Mouse (Mus musculus): Measurements from ENCODE around the gene Ift88.

Ift88 gene

DNA sequence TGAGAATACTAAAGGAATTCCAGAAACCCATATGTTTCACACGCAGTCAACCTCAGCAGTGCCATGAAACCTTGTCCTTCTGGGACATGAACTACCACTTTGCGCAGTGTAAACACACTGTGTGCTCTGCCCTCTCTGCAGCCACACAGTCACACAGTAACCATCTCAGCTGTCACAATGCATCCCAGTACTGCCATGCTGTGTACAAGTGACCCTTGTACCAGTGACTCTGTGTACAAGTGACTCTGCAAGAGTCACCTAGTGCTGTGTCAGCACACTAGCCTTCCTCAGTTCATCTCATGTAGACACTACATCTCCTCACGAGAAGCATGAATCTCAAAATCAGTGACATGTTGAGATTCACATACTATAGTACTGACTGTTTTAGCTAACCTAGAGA lies 108.7 kb downstream of the Ift88 start:
- DNase-seq (ENCODE audit: low read depth, low spot score), result no peak

DNA sequence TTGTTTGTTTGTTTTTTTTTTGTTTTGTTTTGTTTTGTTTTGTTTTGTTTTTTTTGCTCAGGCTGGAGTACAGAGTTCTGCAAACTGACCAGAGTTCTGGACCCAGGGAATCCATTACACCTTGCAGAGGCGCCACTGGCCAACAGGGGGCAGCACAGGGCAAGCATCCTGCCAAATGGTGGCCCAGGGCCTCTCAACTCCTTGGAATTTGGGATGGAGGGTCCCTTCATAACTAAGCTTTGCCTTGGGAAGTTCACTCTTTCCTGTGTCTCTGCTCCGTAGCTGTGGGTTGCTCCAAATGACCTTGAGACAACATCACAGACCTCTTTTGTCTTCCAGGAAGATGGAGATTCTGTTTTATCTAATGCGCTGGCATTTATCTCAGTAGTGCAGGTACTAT lies 109.4 kb downstream of the Ift88 start:
- no peak for DNase-seq (ENCODE audit: low read depth, low spot score)

DNA sequence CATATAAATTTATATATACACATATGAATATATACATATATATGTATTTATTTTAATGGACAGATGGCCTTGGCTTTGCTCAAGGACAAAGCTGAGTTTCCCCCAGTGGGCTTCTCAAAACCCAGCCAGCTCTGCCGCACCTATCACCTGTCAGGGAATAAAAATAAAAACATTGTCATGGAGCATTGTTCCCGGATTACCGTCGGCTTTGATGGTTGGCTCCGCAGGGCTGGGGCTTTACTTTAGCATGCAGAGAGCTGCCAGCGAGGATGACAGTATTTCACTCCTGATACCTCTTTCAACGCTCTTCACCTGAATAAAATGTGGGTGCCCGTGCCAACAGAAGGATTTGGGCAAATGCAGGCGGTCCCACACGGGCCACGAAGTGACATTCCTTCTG lies 110.0 kb downstream of the Ift88 start:
- DNase-seq (ENCODE audit: low read depth, low spot score), result no peak

DNA sequence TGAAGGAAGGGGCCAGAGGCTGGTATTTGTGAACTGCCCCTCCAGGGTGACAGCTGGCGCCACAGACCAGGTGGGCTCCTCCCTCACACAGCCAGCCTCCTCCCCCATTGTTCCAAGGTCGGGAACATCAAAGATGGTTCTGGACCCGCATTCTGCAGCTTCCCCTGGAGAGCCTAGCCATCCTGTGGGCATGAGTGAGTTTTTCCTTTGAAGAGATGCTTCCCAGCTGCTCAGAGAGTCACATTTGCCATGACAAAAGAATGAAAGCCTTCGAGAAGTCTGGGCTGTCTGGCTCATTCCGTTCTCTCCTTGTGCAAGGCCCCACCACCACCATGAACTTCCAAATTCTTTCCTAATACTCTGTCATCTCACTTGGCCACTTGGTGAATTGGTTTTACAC lies 110.5 kb downstream of the Ift88 start:
- DNase-seq (ENCODE audit: low read depth, low spot score), result no peak

DNA sequence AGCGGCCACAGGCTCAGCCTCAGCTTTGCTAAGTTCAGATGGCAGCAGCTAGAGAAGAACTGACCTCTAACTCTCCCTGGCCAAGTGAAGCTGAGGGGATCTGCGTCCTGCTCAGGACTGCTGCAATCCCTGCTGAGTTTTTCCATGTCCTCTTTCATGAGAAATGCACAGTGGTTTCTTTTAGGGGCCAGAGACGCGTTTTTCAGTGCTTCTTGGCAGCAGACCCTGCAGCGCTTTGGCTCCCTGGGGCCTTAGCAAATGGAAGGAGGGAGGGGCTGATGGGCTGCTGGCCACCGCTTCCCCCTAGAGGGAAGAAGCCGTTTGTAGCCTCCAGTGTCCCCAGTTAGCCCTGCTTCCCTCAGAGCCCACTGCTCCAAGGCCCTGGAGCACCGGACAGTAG lies 111.1 kb downstream of the Ift88 start:
- DNase-seq (ENCODE audit: low read depth, low spot score), result no peak

DNA sequence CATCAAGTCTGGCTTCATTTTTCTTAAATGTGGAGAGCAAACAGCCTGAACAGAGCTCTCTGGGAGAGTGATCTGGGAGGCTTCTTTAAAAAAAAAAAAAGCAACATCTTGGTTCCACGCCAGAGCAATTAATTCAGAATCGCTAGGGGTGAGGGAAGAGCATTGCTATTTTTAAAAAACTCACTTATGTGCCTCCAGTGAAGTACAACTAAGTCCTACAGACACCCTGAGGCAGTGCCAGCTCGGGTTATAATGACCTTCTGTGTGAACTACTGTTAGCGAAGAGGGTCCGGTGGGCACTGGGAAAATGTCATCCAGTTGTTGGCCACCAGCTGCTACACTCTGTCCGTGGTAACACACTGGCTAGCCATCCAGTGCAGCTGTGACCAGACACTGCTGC lies 111.8 kb downstream of the Ift88 start:
- DNase-seq (ENCODE audit: low read depth, low spot score), result no peak

DNA sequence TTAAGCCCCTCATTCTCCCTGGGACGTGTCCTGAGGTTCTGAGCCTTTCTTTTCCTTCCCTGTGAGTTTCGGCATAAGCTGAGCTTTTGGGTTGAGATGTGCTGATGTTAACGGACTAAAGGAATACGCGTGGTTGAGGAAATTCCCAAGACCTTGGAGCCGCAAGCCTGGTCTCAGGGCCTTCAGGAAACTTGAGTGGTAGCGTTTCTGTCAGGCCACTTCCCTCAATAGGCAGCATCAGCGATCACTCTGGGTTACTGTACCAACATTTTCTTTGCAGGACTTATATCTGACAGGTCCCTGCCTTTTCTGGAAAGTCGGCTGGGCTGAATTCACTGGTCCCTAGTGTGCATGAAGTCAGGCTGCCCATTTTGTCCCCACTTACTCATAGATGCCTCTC lies 113.0 kb downstream of the Ift88 start:
- no peak for DNase-seq (ENCODE audit: low read depth, low spot score)

DNA sequence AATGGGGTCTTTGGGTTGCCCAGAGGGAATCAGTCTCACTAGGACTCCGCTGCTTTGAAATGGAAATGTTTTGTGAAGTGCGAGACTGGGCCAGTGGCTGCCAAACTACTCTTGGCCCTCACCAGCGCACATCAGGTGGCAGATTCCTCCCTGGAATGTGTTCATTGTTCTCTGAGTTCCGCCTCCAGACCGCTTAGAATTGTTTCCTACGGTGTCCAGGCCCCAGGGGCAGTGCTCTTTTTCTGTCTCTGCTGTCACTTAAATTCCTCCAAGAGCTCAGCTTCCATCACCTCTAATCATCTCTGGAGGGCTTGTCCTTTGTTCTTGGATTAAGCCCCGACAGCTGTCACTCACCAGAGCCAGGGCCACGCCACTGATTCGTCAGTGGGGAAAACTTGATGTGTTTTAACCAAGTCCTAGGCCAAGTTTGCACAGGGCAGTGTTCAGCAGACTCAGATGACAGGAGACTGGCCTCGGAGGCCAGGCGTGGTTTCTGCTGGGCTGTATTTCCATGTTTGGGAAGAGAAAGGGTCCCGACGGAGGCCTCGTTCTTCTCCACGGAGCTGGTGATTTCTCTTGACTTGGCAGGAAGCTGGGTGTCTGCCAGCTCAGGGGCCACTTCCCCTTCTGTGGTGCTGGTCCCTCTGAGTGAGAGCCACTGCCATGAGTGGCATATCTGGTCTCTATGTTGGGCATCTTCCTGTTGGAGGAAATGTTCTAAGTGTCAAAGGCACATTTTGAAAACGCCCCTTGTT lies 113.6 kb downstream of the Ift88 start:
- no peak for DNase-seq (ENCODE audit: low read depth, low spot score)

DNA sequence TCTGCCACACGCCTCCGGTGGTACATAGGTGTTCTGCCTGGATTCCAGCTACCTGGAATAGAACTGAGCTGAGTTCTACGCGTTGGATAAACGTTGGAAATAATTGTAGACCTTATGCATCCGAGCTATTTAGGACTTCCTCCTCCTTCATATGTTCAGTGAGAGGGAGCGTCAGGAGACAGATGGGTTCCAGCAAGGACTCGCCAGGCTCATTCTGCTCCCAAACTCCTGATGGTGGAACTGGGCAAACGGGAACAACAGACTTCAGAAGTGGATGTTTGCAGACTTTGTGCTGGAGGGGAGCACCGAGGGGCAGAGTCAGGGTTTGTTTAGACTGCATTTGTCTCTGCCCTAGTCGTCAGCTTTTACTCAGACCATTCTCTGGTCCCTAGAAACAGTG lies 116.8 kb downstream of the Ift88 start:
- no peak for DNase-seq (ENCODE audit: low read depth, low spot score)

DNA sequence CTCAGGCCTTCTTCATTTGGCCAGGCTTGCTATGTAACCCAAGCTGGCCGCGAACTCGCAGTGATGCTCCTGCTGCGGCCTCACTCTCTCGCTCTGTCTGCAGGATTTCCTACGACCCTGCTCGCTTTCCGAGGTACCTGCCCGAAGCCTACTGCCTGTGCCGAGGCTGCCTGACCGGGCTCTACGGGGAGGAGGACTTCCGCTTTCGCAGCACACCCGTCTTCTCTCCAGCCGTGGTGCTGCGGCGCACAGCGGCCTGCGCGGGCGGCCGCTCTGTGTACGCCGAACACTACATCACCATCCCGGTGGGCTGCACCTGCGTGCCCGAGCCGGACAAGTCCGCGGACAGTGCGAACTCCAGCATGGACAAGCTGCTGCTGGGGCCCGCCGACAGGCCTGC lies 118.4 kb downstream of the Ift88 start:
- DNase-seq (ENCODE audit: low read depth, low spot score), result no peak

DNA sequence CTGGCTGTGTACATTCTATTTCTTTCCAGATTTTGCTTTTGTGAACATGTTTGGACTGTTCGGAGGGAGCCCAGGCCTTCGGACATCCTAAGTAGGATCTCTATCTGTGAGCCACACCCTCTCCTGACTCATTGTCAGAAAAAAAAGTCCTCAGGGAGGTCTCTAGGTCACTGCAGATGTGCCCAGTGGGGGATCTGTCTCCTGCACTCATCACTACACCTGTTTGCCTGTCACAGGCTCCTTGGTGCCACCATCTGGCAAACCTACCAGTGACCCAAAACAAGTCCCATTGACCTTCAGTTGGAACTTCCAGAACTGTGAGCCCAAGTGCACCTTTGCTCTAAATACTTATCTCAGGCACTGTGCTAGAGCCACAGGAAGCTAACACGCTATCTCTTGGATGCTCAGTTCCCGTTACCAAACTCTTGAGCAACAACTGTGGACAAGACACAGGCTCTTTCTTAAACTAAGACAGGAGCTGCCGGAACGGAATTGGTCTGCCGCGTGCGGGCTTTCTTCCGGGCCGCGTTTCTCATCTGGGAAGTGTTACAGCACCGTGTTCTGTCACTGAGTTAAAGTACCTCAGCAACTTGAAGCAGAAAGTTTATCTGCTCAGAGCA lies 119.7 kb downstream of the Ift88 start:
- no peak for DNase-seq (ENCODE audit: low read depth, low spot score)

DNA sequence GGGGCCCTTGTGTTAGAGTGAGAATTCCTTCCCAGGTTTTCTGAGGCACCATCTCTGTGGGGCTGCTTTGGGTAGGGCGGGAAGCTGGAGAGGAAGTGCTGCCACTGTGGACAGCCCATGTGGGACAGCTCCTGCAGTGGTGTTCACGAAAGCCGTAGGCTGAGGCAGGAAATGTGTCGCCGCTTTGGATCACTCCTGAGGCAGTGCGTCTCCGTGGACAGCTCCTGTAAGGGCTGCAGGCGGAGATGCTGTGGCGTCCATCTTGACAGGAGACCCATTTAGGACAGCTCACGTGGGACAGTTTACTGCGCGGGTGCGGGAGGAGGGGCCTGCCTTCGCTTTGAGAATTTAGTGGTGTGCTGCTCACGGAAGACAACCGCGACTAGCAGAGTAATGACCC lies 121.7 kb downstream of the Ift88 start:
- DNase-seq (ENCODE audit: low read depth, low spot score), result no peak

DNA sequence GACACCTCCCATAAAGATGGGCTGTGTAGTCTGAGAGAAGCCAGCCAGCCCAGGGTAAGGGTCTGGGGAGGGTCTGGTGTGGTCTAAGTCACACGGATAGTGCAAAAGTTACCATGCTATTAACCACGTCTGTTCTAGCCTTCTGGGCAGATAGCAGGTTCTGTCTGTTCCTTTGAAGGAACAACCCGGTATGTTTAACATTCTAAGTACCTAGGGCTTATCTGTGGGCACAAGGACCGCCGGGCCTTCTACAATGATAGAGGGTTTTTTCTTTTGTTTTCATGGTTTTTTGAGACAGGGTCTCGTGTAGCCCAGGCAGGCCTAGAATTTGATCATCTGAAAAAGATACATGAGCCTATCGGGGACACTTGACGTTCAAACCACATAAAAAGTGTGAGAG lies 122.3 kb downstream of the Ift88 start:
- DNase-seq (ENCODE audit: low read depth, low spot score), result no peak

DNA sequence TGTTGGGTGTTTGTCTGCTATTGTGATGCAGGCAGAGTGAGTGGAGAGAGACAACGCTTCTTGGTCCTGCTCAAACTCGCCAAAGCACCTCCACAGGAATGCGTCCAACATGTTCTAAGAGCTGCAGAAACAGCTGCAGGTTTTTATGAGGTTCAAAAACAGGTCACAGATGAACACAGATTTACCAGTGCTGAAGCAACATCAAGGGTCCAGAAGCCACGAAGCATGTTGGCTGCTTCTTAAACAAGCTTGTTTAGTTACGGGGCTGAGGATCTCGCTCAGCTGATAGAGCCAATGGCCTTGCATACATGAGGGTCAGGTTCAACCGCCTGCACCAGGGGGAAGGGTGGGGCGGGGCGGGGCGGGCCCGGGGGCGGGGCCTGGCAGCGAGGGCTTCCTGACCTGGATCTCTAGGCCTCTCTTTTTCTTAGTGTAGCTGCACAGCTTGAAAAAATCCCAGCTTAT lies 122.7 kb downstream of the Ift88 start:
- DNase-seq (ENCODE audit: low read depth, low spot score), result no peak

DNA sequence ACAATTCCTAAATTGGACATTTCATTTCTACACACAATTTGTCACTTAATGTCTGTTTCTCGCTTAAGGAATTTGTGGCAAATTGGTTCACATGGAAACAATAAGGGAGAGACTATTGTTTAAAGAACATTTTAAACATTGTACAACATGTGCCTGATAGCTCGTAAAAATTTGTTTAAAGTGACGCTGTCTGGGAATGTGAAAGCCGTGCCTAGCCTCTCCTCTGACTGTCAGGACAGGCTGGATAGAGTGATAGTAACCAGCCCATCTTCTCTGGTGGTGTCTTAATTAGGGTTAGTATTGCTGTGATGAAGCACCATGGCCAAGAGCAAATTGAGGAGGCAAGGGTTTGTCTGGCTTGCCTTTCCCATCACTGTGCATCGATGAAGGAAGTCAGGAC lies 123.2 kb downstream of the Ift88 start:
- no peak for DNase-seq (ENCODE audit: low read depth, low spot score)

DNA sequence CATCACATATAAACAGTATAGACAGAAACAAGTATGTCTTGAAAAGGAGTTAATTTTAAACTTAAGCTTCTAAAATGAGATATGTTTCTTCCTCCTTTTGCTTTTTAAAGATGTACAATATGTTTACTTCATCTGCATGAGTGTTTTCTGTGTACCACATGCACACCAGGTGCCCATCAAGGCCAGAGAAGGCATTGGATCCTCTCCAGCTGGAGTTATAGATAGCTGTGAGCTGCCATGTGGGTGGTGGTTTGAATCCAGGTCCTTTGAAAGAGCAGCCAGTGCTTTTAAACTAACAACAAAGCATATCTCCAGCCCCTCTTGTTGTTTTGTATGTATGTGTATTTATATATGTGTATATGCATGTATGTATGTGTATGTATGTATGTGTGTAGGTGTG lies 129.1 kb downstream of the Ift88 start:
- DNase-seq (ENCODE audit: low read depth, low spot score), result no peak

DNA sequence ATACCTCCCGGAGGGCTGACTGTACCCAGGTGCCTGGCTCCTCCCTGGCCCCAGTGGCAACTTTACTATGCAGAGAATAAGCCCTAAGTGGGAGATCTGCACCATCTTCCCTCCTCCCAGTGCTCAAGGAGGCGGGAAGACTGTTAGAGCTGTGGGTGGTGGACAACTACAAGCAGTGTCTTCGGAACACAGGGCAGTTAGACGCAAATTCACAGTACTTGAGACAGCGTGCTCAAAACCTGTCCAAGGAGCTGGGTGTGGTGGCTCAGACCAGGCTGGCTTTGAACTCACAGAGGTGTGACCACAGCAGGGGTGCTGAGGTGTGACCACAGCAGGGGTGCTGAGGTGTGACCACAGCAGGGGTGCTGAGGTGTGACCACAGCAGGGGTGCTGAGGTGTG lies 130.6 kb downstream of the Ift88 start:
- DNase-seq (ENCODE audit: low read depth, low spot score), result no peak

DNA sequence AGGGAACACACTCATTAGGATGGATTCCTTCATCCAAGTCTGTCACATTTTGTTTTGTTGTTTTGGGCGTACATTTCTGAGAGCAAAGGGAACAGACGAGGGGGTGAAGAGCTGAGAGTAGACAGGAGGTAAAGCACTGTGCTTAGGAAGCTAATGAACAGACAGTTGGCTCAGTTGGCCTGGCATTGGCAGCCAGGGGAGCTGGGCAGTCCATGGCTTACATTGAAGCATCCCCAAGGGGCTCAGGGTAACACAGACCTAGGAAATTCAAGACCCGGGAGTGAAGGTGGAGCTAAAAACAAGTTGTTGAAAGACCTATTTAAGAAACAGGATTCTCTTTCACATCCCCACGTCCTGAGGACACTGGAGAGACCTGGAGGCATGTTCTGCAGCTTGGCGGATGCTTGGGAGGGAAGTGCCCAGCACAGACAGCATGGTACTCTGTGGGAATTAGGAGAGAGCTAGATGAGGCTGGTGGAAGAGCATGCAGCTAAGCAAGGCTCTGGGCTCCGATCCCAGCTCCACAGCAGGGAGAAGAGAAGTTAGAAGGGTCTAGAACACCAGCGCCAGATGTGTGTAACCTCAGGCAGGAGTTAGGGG lies 131.7 kb downstream of the Ift88 start:
- DNase-seq (ENCODE audit: low read depth, low spot score), result no peak

DNA sequence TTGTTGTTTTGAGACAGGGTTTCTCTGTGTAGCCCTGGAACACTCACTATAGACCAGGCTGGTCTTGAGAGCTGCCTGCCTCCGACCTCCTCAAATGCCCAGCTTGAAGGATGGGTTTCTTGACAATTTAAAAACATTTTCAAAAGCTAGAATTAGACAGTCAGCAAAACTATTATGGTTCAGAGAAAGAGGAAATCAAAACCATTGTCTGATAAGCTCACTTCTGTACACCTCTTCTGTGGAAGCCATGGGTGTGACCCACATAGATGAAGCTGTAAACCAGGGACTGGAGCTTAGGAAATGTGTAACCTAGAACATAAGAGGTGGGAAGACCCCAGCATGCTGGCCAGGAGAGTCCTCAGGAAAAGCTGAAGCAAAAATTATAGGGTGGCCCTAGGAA lies 133.1 kb downstream of the Ift88 start:
- no peak for DNase-seq (ENCODE audit: low read depth, low spot score)

DNA sequence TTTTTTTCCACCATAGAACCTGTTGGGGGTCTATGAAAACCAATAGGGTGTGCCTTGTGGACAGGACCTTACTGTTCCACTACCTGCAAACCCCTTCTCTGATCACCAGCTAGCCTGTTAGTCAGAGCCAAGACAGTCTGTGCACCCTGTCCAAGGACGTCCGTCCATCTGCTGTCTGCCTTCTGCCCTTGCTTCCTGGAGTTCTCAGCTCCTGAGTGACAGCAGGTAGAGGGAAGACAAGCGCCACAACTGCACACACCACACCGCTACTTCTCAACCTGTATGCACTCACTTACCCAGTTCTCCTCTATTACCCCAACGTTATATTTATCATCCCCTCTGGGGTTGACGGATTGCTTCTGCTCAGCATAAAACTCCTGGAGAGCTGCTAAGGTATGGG lies 141.8 kb downstream of the Ift88 start:
- no peak for DNase-seq (ENCODE audit: low read depth, low spot score)
